Mouse (Mus musculus) stomach, embryonic 15.5 days (tissue): ENCODE measurements around the gene Zbtb6. TPM values are rescaled to one million over a fixed set of nuclear protein-coding genes. Genes with fewer than 3 reads are reported as not detected.

ENCODE experiments used
- polyA plus RNA-seq: library from polyadenylated mRNA; unstranded; fragments of >200 nt; fragmentation: Nextera tagmentation; extraction: Ambion mirVana; gene quantifications from 2 replicates; pipeline ENCODE4 v1.2.1, GENCODE M21; 2015

Zbtb6 gene
- polyA plus RNA-seq, 1 experiment from 2014 or later = 6.4 TPM

Other genes starting within 250 kb of the Zbtb6 start
- gene Olfr366, start 231.6 kb downstream of the Zbtb6 start, polyA plus RNA-seq = not detected in 2 replicates
- gene Olfr368, start 116.7 kb downstream of the Zbtb6 start, polyA plus RNA-seq = not detected in 2 replicates
- 37.0 and 37.2 TPM in 2 replicates for gene Pdcl, start 83.8 kb downstream of the Zbtb6 start, polyA plus RNA-seq
- 13.1 and 14.2 TPM in 2 replicates for gene Rc3h2, start 20.3 kb downstream of the Zbtb6 start, polyA plus RNA-seq
- 5.9 and 6.3 TPM in 2 replicates for gene Zbtb26, start within 50 bp of the Zbtb6 start, polyA plus RNA-seq
- 38.0 and 39.3 TPM in 2 replicates for gene Rabgap1, start 108 bp upstream of the Zbtb6 start, polyA plus RNA-seq
- 1.8 and 2.5 TPM in 2 replicates for gene Gpr21, start 73.2 kb upstream of the Zbtb6 start, polyA plus RNA-seq